Mouse (Mus musculus): ENCODE measurements at regions not wholly inside any gene's neighbourhood (a gene's known extent, or its start where the extent isn't known, plus 50 kb on each side); places are given as distances from the start of the nearest gene placed in this dataset.
A peak's percentile ranks its signal among the peaks of the same experiment; 100 is the strongest.
"Not testable (repeated sequence)": the region's sequence is repeated elsewhere in the genome, so short reads cannot be mapped to it uniquely, and the experiment has no call there.

GRCm38 (mm10) chr2:55182416-55182815 is 253.4 kb upstream of the Kcnj3 start:
- no peak for DNase-seq
- intact Hi-C loops (cut with DNase I): no loop called here

GRCm38 (mm10) chr2:55206891-55207290 is 228.9 kb upstream of the Kcnj3 start:
- intact Hi-C loops (cut with DNase I): no loop called here
- DNase-seq: no peak

GRCm38 (mm10) chr2:55208620-55209019 is 227.2 kb upstream of the Kcnj3 start:
- intact Hi-C loops (cut with DNase I): no loop called here
- no peak for DNase-seq

DNA sequence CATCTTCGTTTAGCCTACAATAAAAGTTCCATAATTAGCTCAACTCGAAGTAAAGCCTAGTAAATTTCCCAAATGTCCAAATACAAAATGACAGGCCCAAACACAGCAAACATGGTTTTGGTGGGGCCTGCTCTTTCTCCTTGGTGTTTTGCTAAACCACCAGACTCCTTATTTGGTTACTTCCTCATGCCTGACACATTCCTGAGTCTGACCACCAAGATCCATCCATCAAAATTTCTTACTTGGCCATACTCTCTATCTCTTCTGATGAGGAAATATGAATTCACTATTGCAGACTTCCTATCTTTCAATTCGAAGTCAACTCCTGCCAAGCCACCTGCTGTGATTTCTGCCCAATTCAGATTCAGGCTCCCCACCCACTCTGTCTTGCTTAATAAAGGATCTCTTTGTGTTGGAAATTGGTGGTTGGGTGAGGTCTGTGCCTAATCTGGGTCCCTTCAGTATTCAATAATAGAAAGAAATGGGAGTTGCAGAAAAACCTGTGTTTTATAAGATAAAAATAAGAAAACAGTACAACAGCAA is 225.9 kb upstream of the Kcnj3 start:
- intact Hi-C loops (cut with DNase I): no loop called here
- no peak for DNase-seq

- intact Hi-C loops (cut with DNase I): no loop called here
- DNase-seq: no peak
Measured at GRCm38 (mm10) chr2:55211281-55211680, 224.5 kb upstream of the Kcnj3 start.

DNA sequence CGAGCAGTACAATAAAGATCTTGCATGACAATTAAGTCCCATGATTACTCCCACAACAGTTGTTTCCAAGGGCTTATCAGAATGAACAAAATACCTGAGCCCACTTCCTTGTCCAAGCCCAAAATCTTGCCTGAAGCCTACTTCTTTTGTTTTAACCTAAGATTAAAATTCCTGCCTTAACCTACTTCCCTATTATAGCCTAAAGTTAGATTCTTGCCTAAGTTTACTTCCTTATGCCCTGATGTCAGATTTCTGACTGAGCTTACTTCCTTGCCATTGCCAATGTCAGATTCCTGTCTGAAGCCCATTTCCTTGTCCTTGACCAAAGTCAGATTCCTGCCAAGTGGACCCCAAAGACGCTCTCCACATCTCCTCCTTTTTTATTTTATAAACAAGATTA is 213.7 kb upstream of the Kcnj3 start:
- DNase-seq: no peak
- intact Hi-C loops (cut with DNase I): no loop called here

DNA sequence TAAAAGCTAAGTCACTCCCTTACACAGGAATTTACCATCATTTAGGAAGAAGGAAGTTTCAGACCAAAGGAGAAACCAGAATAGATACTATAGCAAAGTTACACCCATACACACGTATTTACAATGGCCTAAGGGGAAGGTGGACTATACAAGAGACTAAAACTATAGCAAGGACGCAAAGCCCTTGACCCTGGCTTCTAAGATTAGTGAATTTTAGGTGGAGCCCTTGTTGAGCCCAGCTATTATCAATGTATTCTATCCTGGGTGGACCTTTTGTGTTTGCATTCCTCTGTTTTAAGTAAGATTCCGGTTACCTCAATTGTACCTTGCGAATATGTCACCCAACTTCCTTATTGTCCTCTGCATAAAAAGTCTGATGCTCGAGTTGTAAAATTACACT is 213.0 kb upstream of the Kcnj3 start:
- intact Hi-C loops (cut with DNase I): not testable (repeated sequence)

DNA sequence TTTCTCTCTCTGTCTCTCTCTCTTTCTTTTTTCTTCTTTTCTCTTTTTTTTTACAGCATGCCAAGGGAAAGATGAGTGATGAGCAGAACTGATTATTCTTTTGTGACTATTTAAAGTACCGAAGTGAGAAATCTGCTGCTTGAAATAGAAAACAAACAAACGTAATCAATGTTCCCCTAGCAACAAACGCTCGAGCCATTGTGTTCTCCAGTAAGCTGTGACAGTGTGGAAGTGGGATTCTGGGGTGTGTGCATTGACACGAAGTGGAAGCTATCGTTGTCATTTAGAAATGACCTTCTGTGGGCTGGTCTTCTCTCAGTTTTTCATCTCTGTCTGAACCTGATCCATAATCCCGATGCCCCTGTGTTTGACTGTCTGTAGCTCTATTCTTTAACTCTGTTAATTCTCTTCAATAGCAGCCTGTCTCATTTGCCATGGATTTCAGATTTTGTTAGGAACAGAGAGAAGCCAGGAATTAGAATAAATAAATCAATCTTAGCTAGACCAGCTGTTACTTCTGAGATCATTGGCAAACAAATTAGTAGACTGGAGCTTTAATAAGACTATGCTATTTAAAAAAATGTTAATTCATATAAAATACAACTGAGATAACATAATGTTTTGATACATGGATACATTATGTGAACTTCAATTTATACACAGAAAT is 207.5 kb upstream of the Kcnj3 start:
- intact Hi-C loops (cut with DNase I): no loop called here
- no peak for DNase-seq

More for the DNA sequence above, 213.0 kb upstream of the Kcnj3 start:
- not testable (repeated sequence) for DNase-seq

DNA sequence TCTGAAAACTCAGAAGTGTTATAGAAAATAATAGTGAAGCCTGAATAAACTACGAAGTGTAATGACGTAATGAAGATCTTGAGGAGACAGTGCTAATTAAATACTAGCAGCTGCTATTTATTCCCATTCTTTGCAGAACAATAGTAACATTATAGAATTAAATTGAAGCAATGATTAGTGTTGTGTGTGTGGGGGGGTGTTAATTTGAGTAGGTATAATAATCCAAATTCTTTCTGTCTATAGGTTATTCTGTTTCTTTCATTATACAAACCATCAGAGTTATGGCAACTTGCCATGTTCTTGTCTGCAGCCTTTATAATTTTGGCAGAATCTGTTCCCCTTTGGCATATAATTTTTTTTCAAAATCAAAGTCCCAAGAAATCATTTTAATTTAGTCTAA is 203.9 kb upstream of the Kcnj3 start:
- DNase-seq: no peak

GRCm38 (mm10) chr2:55253134-55253533 is 182.6 kb upstream of the Kcnj3 start:
- intact Hi-C loops (cut with DNase I): no loop called here

More for the DNA sequence above, 203.9 kb upstream of the Kcnj3 start:
- intact Hi-C loops (cut with DNase I): no loop called here

DNA sequence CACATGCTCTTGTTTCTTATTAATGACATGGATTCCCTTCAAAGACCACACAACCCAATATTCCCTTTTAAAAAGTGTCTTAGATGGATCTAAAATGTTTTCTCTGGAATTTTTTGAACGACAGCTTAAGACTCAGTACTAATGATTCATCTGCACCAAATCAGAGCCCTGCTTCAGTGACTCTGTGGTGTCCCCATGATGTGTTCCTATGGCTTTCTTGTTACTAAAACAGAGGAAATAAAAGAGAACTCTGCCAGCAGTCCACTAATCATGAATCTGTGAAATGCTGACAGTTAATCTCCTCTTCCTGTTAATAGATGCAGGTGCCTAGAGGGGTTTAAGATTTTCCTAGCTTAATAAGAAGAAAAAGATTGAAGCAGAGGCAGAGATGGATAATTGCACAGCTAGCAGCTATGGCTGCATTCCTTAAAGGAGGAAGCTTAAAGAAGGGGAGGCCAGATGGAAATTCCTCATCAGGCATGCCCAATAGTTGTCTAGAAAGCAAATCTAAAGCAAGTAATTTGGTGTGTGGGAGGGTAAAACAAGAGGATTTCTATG is 173.0 kb upstream of the Kcnj3 start:
- intact Hi-C loops (cut with DNase I): no loop called here

More at GRCm38 (mm10) chr2:55253134-55253533, 182.6 kb upstream of the Kcnj3 start:
- no peak for DNase-seq

DNA sequence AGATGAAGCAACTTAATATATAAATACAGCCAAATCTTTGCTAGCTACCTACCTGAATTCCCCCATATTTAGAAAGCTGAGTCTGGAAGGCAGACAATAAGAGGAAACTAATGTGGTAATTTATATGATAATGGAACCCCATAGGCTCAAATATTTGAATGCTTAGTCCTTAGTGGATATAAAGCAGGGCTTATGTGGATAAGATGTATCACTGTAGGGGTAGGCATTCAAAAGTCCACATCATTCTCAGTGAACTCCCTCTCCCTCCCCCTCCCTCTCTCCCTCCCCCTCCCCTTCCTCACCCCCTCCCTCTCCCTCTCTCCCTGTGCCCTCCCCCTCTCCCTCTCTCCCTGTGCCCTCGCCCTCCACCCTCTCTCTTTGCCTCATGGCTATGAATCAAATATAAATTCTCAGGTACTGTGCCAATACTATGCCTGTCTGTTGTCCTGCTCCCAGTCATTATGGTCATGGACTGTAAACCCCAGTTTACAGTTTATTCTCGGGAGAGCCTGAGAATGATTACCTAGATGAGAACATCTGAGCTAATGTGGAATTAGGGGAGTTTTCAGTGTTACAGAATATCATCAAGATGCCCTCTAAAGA is 171.8 kb upstream of the Kcnj3 start:
- intact Hi-C loops (cut with DNase I): no loop called here
- no peak for DNase-seq

More for the DNA sequence above, 173.0 kb upstream of the Kcnj3 start:
- no peak for DNase-seq

GRCm38 (mm10) chr2:55306387-55306786 is 129.4 kb upstream of the Kcnj3 start:
- DNase-seq: peak; percentile 7 to 41
- intact Hi-C loops (cut with DNase I): loop anchor here (1.0 to 10.0 kb wide), 4 partner anchors 212 to 718 kb away; no protein-coding TSS in a partner anchor

- no peak for DNase-seq
- intact Hi-C loops (cut with DNase I): no loop called here
Measured at GRCm38 (mm10) chr2:55315627-55316026, 120.1 kb upstream of the Kcnj3 start.

DNA sequence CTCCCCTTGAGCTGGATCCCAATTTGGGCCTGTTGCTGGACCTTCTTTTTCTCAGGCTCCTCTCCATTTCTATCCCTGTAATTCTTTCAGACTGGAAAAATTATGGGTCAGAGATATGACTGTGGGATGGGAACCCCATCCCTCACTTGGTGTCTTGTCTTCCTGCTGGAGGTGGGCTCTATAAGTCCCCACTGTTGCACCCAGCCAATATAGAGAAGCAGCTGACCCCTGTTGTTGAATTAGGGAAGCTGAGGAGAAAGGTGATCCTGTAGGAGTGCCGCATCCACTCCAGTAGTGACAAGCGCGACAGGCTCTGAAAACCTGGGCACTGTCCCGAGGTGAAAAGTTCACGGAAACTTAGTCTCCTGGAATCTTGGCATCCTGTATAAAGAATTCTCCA is 81.7 kb upstream of the Kcnj3 start:
- intact Hi-C loops (cut with DNase I): not testable (repeated sequence)
- peak; percentile 2 to 9 for DNase-seq
